Mouse (Mus musculus) frontal cortex, postnatal 36 days (tissue): Measurements from ENCODE around the gene Fgfr2.
A peak's percentile ranks its signal among the peaks of the same experiment; 100 is the strongest.

Experiments used
- DNase-seq, 2 experiments: peaks; one replicate each; pipeline ENCODE4 v3.0.0; 2022; ENCODE audit warnings: low spot score in 2 of 2

Gene Fgfr2

DNA sequence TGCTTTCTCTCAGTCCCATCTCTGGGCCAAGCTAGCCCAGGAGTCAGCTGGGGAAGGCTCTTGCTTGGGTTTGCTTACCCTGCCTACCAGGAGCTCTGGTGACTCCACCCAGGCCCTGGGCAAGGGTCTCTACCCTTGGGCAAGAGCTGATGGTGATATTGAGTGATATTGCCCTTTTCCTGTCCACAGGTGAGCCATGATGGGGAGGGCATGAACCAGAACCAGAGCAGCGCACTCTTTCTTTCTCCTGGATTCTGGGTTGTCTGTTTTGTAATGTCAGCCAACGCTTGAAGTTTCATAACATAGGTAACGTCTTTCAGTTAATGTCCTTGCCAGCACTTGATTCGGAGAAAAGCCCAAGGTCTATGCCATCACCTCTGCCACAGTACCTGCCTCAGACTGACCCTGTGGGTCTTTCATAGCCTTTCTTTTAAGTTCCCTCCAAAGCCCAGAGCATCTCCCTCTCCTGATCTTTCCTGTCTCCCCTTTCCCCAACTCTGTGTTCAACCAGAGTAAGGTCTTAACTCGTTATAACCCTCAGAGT is 506.1 kb downstream of the Fgfr2 start:
- DNase-seq, result no peak

DNA sequence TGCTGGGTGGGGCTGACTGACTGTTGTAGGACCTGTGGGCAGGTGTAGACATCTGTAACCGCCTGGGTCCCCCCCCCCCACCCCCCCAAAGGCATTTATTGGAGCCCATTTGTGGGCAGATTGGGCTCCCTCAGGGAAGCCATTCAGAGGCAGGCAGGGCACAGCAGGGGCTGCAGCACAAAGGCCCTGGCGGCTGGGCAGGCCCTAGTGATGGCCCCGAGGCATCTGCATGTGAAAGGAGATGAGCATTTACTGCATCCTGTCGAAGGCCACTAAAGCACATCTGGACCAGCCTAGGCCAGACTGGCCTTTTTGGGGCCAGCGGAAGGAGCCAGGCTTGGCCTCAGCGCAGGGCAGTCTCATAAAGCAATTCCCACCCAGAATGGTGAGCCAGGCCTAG is 506.8 kb downstream of the Fgfr2 start:
- no peak for DNase-seq

DNA sequence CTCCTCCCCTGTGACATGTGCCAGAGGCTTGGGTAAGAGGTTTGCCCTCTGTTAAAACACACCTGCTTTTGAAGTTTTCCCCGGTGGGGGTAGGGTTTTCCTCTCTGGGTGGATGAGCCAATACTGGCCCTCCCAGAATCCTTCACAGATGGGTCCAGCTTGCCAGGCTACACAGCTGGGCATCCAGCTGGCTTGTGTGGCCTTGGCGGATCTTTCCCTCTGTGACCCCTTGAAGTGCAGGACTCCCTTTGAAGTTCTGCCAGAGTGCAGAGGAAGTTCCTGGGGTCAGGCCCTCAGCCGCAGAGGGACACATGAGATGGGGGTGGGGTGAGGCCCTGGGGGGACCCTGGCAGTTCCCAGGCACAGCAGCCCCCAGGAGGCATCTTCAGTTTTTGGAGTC is 507.8 kb downstream of the Fgfr2 start:
- DNase-seq, result no peak

DNA sequence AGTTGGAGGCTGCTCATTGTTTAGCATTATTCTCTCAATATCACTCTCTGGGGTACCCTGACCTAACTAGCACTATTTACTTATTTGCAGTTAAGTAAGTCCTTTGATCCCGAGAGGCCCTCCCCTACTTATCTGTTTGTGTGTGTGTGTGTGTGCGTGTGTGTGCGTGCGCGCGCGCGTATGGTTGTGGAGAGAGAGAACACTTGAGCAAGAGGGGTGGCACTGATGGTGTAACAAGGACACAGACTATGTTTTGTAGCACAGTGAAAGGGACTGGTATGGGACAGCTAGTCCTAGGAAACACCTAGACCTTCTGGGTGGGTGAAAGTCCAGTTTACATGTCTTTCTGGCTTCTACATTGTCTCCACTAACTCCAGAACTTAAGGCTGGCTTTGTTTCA is 511.6 kb downstream of the Fgfr2 start:
- no peak for DNase-seq

DNA sequence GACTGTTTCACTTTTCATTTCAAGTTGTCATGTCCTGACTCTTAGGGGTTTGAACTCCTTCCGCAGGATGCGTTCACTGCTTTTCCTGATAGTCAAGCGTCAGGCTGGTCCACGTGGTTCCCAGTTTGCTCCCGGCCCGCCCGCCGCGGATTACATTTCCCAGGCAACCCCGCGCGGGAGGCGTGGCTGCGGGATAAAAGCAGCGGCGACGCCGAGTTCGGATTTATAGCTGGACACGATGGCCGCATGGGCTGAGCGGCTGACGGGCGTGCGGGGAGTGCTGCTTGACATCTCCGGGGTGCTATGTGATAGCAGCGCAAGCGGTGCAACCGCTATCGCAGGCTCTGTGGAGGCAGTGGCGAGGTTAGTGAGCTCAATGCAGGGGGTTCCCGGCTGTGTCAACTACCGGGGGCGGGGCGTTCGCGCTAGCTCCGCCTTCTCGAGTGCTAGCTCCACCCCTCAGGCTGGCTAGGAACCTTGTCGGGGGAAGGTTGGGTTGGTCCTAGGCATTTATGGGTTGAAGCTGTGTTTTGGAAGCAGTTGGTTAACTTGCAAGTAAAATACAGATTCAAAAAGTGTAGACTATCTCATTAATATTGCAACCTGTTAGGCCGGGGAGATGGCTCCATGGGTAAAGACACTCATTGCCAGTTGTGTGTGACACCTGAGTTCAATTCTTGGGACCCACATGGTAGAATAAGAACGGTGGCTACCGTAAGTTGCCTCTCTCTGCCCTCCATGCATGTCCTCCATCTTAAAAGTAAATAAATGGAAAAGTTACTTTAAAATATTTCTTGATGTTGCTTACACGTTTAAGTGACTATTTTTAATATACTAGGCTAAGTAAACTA is 512.5 kb downstream of the Fgfr2 start, which contains the start of gene Lhpp:
Gene Lhpp, plus strand, starts transcription at position 171 of the 851 bp plus-strand sequence.
- peak; percentile 70 to 83 for DNase-seq

DNA sequence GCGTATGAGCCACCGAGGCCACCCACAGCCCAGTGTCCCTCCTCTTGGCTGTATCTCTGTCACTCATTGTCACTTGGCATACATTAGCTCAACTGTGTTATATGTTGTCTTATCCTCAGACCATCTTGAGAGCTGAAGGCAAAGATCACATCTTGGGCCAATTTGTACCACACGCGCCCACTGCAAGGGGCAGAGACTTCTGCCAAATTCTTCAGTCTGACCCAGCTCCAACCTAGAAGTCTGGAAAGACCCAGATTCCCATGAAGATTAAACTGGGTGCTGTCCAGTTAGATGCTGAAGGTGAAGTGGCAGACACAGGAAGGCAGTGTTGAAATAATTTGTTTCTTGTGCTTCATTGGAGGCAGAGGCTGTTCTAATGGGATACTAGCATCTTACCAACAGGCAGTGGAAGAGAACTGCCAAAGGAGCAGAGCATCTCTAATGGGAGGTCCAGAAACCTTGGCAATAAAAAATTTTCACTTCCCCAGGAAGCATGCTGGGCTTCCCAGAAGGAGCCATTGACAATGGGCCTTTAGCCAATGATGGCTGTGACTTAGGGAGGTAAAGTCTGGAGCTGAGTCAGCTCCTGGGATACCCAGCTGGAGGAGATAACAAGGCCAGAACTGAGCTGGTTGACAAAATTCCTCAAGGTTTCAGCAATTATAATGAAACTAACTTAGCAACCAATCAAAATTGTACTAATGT is 514.7 kb downstream of the Fgfr2 start:
- DNase-seq, result no peak

DNA sequence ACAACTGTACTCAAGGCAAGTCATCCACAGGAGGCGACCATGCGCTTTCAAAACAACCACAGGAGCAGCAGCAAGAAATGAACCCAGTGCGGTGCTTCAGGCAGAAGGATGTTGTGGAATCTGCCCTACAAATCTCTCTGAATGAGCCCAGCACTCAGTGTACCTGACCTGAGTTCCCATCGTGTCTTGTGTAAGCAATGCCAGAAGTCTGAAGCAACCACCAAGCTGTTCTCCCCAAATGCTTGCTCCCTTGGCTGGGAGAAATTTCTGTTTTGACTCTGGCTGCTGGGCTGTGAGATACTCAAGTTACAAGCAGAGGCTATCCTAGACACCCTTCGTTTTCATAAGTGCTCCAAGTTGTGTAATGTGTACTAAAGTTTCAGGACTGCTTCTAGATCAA is 517.5 kb downstream of the Fgfr2 start:
- no peak for DNase-seq

DNA sequence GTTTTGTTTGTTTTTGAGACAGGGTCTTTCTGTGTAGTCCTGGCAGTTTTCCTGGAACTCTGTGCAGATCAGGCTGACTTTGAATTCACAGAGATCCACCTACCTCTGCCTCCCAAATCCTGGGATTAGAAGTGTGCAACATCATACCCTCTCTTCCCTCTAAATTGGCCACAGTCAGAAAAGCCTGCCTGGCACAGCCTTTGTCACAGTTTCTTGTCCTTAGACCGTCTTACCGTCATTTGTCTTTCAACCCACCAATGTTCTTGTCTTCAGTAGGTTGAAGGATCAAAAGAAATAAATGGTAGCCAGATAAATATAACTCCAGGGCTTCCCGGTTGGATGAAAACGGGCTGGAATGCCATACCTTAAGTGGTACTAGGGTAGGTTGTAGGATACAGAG is 518.4 kb downstream of the Fgfr2 start:
- no peak for DNase-seq

DNA sequence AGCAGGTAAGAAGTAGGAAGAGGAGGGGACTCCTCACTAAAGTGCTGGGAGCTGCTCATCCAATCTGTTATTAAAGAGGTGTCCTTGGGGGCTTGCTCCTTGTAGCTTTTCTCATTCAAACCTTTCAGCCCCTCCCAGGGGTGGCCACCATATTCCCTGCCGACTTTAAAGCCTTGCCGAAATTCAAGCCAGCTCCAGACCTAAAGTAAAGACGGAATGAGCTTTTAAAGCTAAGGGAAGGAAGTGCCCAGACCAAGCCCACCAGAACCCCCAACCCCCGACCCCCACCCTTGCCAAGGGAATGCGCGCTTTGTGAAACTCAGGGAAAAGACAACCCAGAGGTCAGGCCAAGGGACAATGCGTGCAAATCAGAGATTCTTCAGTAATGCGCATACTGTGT is 522.2 kb downstream of the Fgfr2 start:
- DNase-seq, result no peak

DNA sequence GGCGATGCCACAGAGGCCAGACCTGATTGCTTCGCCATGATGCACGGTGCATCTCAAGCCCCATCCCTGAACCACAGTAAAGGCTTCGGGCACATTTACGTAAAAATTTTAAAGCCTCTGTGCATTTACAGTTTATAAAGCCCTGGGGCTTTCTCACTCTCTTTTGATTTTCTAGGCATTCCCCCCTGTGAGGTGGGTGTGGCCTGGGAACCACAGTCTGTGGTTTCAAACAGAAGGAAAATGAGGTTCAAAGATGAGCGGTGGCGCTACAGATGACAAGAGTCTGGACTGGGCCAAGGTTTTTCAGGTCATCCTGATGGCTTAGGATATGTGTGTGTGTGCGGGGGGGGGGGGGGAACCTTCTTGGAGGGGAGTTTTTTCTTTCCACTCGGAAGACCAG is 523.1 kb downstream of the Fgfr2 start:
- no peak for DNase-seq

DNA sequence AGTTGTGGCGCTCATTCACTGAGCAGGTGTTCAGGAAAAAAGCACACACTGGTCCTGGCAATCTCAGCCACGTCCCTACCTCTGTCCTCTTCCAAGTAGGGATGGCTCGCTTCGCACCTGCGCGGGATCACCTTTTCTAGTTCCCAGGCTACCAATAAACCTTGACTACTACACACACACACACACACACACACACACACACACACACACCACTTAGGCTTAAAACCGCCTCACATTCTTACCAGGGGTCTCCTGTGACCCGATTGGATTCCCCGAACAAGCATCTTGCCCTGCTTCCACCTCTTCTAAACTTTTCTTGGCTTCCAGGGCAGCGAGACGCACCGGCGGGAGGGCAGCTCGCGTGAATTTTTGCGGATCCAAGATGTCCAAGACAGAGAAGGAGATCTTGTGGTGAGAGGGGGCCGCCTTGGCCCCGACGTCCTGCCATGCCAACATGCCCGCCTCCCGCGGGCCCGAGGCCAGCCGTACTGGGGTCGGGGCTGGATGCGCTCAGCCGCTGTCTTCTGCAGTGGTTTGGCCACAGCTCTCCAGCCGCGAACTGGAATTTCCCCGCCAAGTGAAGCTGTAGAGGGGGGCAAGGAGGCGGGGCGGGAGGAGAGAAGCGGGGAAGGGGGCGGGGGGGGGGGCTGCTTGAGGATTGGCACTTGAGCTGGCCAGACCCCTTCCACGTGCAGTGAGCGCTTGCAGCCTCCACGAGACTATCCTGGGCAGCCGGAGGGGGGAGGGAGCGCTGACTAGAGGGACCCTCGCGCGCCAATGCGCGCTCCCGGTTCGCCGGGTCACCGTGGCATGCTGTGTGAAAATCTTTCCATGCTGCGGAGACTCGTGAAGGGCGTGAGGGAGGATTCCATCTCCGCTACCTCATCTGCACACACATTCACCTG is 523.8 kb downstream of the Fgfr2 start, which contains the start of gene Nkx1-2:
Gene Nkx1-2, minus strand, starts transcription at position 567 of the 905 bp plus-strand sequence.
- DNase-seq, result no peak

DNA sequence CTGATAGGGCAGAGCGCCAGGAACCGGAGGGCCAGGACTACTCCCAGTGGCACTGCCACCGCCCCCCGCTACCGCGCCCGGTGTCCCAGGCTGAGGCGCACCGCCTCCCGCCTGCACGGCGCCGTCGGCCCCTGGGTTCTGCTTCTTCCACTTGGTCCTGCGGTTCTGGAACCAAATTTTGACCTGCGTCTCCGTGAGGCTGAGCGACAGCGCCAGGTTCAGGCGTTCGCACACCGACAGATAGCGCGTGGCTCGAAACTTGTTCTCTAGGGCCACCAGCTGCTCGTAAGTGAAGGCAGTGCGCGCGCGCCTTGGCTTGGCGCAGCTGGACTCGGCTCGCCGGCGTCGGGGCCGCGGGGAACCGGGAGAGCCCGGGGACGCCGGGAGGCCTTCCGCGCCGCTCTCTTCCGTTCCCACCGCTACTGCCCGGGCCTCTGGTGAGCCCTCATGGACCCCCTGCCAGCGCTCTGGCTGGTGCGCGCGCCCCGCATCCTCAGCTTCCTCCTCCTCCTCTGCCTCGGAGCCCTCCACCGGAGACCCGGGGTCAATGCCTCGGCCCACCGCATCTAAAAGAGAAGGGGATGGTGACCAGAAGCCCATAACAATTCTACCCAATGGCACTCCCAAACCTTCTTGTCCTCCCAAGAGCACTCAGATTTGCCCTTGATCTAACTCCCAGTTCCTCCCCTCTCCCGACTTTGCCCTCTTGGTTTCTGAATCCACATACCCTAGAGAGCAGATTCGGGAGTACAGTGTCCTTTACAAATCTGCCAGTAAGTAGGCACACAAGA is 525.7 kb downstream of the Fgfr2 start:
- DNase-seq, result no peak

DNA sequence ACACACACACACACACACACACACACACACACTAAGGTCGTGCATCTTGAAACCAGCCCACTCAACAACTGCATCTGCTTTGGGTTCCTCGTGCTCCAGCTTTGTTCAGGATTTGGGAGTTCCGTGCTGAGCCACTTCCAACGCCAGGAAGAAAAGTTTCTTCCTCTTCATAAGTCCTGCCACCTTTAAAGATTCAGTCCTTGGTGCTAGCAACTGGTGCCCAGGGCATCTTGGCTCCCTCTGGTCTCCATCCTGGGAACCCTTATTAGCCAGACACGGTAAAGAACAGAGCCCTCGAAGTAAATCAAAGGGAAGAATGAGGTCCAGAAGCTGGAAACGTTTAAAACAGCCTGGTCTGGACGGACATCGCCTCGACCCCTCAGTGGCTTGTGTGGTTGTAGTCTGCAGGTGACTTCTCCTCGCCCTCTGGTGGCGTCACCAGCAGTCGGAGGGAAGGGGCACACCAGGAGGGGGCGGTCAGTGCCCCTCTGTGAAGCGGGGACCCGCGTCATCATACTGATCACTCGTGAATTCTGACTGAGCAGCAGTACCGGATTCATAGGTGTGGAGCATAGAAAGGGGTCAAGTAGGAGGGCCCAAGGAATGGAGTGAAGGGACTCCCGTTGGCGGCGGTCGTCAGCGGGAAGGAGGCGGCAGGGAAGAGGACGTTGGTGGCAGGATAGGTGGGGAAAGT is 526.4 kb downstream of the Fgfr2 start:
- DNase-seq, result no peak

DNA sequence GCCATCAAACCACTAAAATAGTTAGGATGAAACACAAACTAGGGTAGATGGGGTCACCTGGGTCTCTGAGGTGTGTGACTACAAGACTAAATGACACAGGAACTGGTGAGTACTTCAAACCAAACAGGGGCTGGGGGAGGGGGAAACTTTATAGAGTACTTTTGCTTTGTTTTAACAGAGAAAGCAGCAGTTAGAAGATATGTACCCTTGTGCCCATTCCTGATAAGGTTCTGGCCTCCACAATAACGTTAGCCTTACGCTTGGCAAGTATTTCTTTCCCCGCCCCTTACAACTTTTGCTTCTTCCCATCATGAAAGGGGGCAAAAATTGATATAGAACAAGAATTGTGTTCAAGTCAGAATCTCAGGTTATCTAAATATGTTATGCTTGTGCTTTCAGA is 527.4 kb downstream of the Fgfr2 start:
- no peak for DNase-seq

DNA sequence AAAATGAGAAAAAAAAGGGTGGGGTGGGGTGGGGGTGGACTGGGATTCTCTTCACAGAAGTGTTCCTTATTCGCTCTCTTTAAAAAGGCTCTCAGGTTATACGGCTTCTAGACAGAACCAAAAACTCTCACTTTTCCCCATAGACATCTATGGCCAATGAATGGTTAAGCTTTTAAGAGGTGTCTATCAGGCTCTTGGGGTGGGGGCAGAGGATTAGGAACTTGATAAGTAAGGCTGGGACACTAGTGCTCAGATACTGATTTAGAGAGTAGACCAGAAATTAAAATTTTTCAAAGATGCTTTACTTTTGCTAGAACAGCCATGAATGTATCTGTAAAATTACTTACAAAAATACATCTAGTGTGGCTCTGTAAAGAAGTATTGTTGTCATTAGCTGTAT is 528.8 kb downstream of the Fgfr2 start:
- no peak for DNase-seq

DNA sequence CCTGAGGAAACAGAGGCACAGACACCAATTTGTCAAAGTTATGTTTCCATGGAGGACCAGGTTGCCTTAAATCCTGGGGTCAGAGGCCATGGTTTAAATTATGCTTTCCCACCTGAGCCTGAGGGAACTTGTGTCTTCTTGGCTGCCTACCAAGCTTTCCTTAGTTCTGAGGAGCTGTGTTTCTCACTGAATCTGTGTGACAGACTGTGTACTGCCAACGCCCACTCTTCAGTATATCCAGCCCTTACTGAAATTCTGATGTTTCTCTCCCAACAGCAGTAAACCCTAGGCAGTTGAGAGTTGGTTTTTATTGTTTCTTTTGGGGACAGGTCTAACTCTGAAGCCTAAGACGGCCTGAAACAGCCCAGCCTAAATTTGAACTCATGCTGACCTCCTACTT is 529.4 kb downstream of the Fgfr2 start:
- peak in 1 of 2 experiments; percentile 17 for DNase-seq

DNA sequence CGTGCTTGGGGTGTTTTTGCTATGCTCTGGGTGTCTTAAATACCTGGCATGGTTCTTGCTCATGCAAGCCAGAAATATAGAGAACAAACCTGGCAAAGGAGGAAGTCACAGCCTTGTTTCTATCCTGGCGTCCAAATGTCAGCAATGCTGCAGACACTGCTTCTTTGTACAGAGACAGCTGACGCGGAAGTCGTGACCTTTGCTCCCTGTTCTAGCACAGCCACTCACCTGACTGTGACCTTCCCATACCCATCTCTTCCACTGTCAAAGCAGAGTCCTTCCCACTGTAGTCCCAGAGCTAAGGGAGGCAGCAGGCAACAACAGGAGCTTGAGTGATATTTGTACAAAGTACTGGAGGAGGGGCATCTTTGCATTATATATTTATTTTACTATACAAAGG is 533.5 kb downstream of the Fgfr2 start:
- DNase-seq, result no peak

DNA sequence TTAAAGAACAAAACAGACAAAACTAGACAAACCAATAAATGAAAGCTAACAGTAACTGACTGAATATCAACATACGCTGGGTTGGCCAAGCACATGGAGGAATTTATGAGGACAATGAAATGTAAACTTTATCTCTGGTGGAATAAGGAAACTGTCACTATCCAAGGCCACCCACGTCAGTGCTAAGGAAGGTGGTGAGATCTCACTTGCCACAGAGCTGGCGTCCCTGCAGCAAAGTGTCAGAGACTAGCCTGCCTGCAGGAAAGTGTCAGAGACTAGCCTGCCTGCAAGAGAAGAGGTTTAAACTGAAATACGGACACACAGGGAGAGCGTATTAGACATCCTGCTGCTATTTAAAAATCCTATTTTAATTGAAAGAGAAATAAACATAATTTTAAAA is 536.0 kb downstream of the Fgfr2 start:
- DNase-seq, result peak in 1 of 2 experiments; percentile 36

DNA sequence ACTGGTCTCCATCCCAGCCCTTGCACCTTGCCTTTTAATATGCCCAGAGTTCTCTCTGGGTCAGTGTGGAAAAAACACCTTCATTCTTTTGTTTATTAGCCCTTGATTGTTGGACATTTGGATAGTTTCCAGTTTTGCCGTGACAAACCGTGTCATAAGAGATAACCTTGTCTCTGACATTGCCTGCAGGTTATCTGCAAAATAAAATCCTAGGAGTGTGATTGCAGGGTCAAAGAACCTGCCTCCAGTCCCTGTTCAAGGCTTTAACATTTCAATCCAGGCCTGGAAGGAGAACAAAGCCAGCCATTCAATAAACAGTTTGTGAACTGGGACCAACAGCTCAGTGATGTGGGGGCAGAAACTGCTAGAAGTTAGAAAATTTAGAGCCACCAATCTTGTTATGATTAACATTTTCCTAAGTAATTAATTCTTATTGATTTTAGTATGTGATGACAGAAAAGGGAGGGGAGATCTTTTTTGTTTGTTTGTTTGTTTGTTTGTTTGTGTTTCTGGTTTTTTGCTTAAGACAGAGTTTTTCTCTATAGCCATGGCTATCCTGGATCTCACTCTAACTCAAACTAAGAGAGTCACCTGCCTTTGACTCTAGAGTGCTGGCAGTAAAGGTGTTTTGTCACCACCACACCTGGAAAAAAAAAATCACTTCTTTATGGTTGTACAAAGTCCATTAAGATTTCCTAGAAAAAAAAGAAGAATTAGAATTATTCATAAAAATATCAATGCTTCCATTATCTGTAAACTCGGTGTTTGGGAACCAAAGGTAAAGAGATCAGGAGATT is 537.3 kb downstream of the Fgfr2 start:
- DNase-seq, result no peak

DNA sequence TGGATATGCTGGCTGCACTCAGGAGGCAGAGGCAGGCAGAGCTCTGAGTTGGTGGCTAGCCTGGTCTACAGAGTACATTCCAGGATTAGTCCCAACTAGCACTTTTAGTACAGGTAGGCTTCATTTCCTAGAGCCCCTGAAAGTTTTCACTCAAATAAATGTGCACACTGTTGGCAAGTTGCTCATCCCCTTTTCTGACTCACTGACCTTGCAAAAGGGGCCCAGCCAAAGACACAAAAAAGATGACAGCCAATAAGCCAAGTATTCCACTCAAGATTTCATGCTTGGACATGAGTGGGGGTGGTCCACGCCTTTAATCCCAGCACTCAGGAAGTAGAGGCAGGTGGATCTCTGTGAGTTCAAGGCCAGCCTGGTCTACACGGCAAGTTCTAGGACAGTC is 541.7 kb downstream of the Fgfr2 start:
- DNase-seq, result no peak
